Mouse (Mus musculus): ENCODE results near the gene Ubn2. TPM values are rescaled to one million over a fixed set of nuclear protein-coding genes. Genes with fewer than 3 reads are reported as not detected.

The Ubn2 gene
- polyA plus RNA-seq, 1 experiment = 2.3 TPM

DNA sequence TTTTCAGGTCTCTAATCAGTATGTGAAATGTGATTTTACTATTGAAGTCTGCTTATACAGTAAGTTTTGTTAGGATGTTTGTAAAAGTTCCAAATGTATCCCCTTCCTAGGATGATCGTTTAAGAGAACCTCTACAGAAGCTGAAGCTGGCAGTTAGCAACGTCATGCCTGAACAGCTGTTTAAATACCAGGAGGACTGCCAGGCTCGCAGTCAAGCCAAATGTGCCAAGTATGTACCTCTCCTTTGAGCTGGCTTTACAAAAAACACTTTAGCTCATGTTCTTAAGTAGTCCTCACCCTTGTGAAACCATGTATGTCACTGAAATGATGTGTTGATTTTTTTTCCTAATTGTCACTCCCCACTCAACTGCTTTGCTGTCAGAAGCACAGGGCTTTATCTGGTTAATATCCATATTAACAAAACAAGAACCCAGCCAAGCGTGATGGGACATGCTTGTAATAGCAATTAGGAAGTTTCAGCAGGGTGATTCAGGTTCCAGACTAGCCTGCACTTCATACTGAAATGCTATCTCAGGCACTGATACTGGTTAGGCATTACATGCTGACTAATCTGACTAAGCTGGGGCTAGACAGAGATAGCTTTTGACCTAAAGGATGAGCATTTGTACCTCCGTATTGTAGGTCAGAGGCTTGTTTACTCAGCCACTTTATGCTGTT lies 48.1 kb downstream of the Ubn2 start:
- Histone ChIP-seq H3K4me3 (no peak overlapping the region), H3K4me2 (ENCODE audit: low read depth) (peak overlapping the region; percentile 28), H3ac (ENCODE audit: control insufficient read depth, insufficient read length) (no peak overlapping the region), H3K27me3 (ENCODE audit: control insufficient read depth, insufficient read depth, insufficient read length) (no peaks in the 10 kb centered on the region), H3K79me2 (ENCODE audit: control insufficient read depth, insufficient read depth) (no peaks in the 10 kb centered on the region), H3K36me3 (ENCODE audit: control insufficient read depth, insufficient read depth) (peaks cover 53% of the 10 kb centered on the region)
- TF ChIP-seq MYOD1 (IDR thresholded peaks at IDR 0.05; ENCODE audit: control insufficient read depth in 1 of 3, insufficient read length in 2 of 3, low read depth in 2 of 3) (peak; percentile 74 to 84 (median 81)), USF1 (IDR thresholded peaks at IDR 0.05; ENCODE audit: low read depth) (no peak), MYOG (IDR thresholded peaks at IDR 0.05; ENCODE audit: control insufficient read depth in 1 of 3, insufficient read depth in 1 of 3, insufficient read length in 2 of 3, low read depth in 2 of 3) (peak in 2 of 3 experiments; percentile 65 to 84)

DNA sequence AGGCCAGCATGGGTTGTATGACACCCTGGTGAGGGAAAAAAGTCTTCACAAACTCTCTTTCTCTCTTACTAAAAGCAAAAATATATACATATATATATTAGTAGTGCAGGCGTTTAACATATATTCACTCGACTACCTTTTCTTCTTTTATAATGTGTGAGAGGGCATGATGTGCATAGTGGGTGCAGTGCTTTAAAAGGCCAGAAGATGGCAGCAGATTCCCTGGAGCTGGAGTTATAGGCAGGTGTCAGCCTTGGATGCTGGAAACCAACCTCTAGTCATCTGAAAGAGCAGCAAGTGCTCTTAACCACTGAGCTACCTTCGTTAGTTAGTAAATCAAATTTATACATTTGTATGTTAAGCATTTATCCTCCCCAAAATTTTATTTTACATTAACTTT lies 58.8 kb downstream of the Ubn2 start:
- Histone ChIP-seq H3K27me3 (ENCODE audit: control insufficient read depth, insufficient read depth, insufficient read length) (no peaks in the 10 kb centered on the region), H3K36me3 (ENCODE audit: control insufficient read depth, insufficient read depth) (peaks cover 33% of the 10 kb centered on the region), H3K79me2 (ENCODE audit: control insufficient read depth, insufficient read depth) (no peaks in the 10 kb centered on the region), H3ac (ENCODE audit: control insufficient read depth, insufficient read length) (no peak overlapping the region), H3K4me3 (no peak overlapping the region), H3K4me2 (ENCODE audit: low read depth) (no peak overlapping the region)
- TF ChIP-seq MYOG (IDR thresholded peaks at IDR 0.05; ENCODE audit: control insufficient read depth in 1 of 3, insufficient read depth in 1 of 3, insufficient read length in 2 of 3, low read depth in 2 of 3) = no peak
- TF ChIP-seq TCF3 (IDR thresholded peaks at IDR 0.05; ENCODE audit: insufficient read length, low read depth) = no peak
- TF ChIP-seq MYOD1 (IDR thresholded peaks at IDR 0.05; ENCODE audit: control insufficient read depth in 1 of 3, insufficient read length in 2 of 3, low read depth in 2 of 3) = no peak
- no peak for TF ChIP-seq USF1 (IDR thresholded peaks at IDR 0.05; ENCODE audit: low read depth)
- no peak for TF ChIP-seq TCF12 (IDR thresholded peaks at IDR 0.05; ENCODE audit: insufficient read depth, poor library complexity, severe bottlenecking)
- TF ChIP-seq REST (IDR thresholded peaks at IDR 0.05; ENCODE audit: insufficient read depth, insufficient read length) = no peak
- no peak for TF ChIP-seq SRF (IDR thresholded peaks at IDR 0.05; ENCODE audit: control insufficient read depth, insufficient read length, low read depth)
- TF ChIP-seq CEBPB (IDR thresholded peaks at IDR 0.05; ENCODE audit: insufficient read depth, poor library complexity, severe bottlenecking) = no peak
- no peak for TF ChIP-seq POLR2AphosphoS2 (IDR thresholded peaks at IDR 0.05; ENCODE audit: insufficient read length, low read depth)
- TF ChIP-seq MAX (IDR thresholded peaks at IDR 0.05; ENCODE audit: low read depth) = no peak

DNA sequence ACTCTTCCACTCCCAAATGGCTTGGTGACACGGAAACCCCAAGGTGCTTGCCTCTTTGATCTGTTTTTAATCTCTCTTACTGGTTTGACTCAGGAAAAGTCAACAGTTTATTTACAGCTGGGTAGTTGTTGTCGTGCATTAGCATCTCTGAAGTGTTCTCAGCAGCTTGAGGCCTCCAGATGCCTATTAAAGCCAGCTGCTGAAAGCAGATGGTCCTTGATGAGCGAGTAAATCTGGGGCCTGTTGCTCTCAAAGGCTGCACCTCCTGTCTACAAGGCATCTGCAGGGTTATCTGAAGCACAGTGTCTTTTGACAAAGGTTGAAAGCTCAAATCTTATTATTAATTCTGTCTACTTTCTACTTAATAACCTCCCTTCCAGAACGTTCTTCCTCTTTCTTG lies 61.9 kb downstream of the Ubn2 start:
- H3K4me2 ChIP-seq (ENCODE audit: low read depth) = no peak overlapping the region
- no peak overlapping the region for H3ac ChIP-seq (ENCODE audit: control insufficient read depth, insufficient read length)
- no peak for TF ChIP-seq SRF (IDR thresholded peaks at IDR 0.05; ENCODE audit: control insufficient read depth, insufficient read length, low read depth)
- no peak for TF ChIP-seq TCF3 (IDR thresholded peaks at IDR 0.05; ENCODE audit: insufficient read length, low read depth)
- no peak for TF ChIP-seq MYOG (IDR thresholded peaks at IDR 0.05; ENCODE audit: control insufficient read depth in 1 of 3, insufficient read depth in 1 of 3, insufficient read length in 2 of 3, low read depth in 2 of 3)
- TF ChIP-seq E2F4 (IDR thresholded peaks at IDR 0.05; ENCODE audit: insufficient read depth) = no peak
- no peak for TF ChIP-seq CEBPB (IDR thresholded peaks at IDR 0.05; ENCODE audit: insufficient read depth, poor library complexity, severe bottlenecking)
- no peak for TF ChIP-seq REST (IDR thresholded peaks at IDR 0.05; ENCODE audit: insufficient read depth, insufficient read length)
- no peak for TF ChIP-seq MAX (IDR thresholded peaks at IDR 0.05; ENCODE audit: low read depth)
- TF ChIP-seq POLR2AphosphoS2 (IDR thresholded peaks at IDR 0.05; ENCODE audit: insufficient read length, low read depth) = no peak
- no peak for TF ChIP-seq TCF12 (IDR thresholded peaks at IDR 0.05; ENCODE audit: insufficient read depth, poor library complexity, severe bottlenecking)
- TF ChIP-seq POLR2A (IDR thresholded peaks at IDR 0.05; ENCODE audit: insufficient read length, low read depth) = no peak
- TF ChIP-seq USF1 (IDR thresholded peaks at IDR 0.05; ENCODE audit: low read depth) = no peak
- no peak for TF ChIP-seq MYOD1 (IDR thresholded peaks at IDR 0.05; ENCODE audit: control insufficient read depth in 1 of 3, insufficient read length in 2 of 3, low read depth in 2 of 3)
- H3K4me3 ChIP-seq = no peak overlapping the region
- H3K79me2 ChIP-seq (ENCODE audit: control insufficient read depth, insufficient read depth) = no peaks in the 10 kb centered on the region
- H3K27me3 ChIP-seq (ENCODE audit: control insufficient read depth, insufficient read depth, insufficient read length) = no peaks in the 10 kb centered on the region
- peaks cover 32% of the 10 kb centered on the region for H3K36me3 ChIP-seq (ENCODE audit: control insufficient read depth, insufficient read depth)

DNA sequence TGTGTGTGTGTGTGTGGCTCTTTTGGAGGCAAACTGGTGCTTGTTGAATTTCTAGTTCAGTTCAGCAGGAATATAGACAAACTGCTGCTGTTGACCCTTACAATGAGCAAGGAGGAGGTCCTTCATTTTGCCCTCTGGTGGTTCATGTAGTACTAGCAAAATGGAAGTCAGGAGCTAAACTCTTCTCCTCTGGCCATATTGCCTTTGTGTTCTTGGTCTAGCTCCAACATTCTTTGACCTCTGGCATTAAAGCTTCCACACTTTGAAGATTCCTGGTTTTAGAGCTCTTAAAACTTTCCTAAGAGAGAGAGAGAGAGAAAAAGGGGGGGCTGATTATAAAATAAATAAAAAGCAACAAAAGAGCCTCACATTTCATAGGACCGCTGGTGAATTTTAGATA lies 78.3 kb downstream of the Ubn2 start:
- Histone ChIP-seq H3K36me3 (ENCODE audit: control insufficient read depth, insufficient read depth) (no peaks in the 10 kb centered on the region), H3K4me2 (ENCODE audit: low read depth) (no peak overlapping the region), H3K79me2 (ENCODE audit: control insufficient read depth, insufficient read depth) (no peaks in the 10 kb centered on the region), H3K4me3 (no peak overlapping the region), H3K27me3 (ENCODE audit: control insufficient read depth, insufficient read depth, insufficient read length) (no peaks in the 10 kb centered on the region), H3ac (ENCODE audit: control insufficient read depth, insufficient read length) (no peak overlapping the region)
- TF ChIP-seq TCF3 (IDR thresholded peaks at IDR 0.05; ENCODE audit: insufficient read length, low read depth) (no peak), SRF (IDR thresholded peaks at IDR 0.05; ENCODE audit: control insufficient read depth, insufficient read length, low read depth) (no peak), MAX (IDR thresholded peaks at IDR 0.05; ENCODE audit: low read depth) (no peak), REST (IDR thresholded peaks at IDR 0.05; ENCODE audit: insufficient read depth, insufficient read length) (no peak), E2F4 (IDR thresholded peaks at IDR 0.05; ENCODE audit: insufficient read depth) (no peak), TCF12 (IDR thresholded peaks at IDR 0.05; ENCODE audit: insufficient read depth, poor library complexity, severe bottlenecking) (no peak), CEBPB (IDR thresholded peaks at IDR 0.05; ENCODE audit: insufficient read depth, poor library complexity, severe bottlenecking) (no peak), POLR2AphosphoS2 (IDR thresholded peaks at IDR 0.05; ENCODE audit: insufficient read length, low read depth) (no peak), POLR2A (IDR thresholded peaks at IDR 0.05; ENCODE audit: insufficient read length, low read depth) (no peak), USF1 (IDR thresholded peaks at IDR 0.05; ENCODE audit: low read depth) (no peak), MYOG (IDR thresholded peaks at IDR 0.05; ENCODE audit: control insufficient read depth in 1 of 3, insufficient read depth in 1 of 3, insufficient read length in 2 of 3, low read depth in 2 of 3) (no peak), MYOD1 (IDR thresholded peaks at IDR 0.05; ENCODE audit: control insufficient read depth in 1 of 3, insufficient read length in 2 of 3, low read depth in 2 of 3) (no peak)
